Mouse (Mus musculus) embryo, embryonic 11.5 days (tissue): ENCODE data around the gene Aldh1l1.

Experiments used
- DNase-seq: peaks from one replicate; pipeline ENCODE4 v3.0.0-alpha.2; 2012; ENCODE audit warnings: low read depth, low spot score

Aldh1l1 gene

DNA sequence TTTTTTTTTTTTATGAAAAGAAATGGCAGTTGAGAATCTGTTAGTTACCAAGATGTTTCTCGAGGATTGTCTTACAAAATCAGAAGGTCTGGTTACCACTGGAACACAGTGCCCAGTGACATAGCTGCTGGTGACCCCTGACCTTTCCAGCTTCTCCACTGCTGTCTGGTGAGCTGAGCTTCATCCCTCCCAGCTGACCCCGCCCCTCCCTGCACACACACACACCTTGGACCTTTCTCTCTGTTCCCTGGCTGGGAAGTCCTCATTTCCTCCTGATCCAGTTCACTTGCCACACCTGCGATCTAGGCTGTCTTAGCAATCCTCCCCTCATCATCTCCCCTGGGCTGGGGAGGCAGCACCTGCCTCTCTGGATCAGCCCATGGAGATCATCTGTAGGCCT, 60.0 kb downstream of the Aldh1l1 start:
- no peak for DNase-seq

DNA sequence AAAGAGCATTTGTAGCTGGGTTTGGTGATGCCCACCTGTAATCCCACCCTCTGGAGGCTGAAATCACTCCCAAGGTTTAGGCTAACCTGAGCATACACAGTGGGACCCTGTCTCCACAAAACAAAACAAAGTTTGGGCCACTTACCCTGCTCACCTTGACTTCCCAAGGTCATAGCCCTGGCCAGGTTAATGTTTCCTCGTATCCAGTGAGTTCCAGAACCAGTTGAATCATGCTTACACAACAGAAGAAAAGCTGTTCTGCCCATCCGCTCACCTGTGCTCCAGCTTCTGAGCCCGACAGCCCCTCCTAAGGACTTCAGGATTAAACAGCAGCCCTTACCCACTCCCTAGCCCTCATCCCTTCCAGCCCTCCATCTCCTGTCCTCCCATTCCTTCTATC, 60.8 kb downstream of the Aldh1l1 start:
- DNase-seq = no peak

DNA sequence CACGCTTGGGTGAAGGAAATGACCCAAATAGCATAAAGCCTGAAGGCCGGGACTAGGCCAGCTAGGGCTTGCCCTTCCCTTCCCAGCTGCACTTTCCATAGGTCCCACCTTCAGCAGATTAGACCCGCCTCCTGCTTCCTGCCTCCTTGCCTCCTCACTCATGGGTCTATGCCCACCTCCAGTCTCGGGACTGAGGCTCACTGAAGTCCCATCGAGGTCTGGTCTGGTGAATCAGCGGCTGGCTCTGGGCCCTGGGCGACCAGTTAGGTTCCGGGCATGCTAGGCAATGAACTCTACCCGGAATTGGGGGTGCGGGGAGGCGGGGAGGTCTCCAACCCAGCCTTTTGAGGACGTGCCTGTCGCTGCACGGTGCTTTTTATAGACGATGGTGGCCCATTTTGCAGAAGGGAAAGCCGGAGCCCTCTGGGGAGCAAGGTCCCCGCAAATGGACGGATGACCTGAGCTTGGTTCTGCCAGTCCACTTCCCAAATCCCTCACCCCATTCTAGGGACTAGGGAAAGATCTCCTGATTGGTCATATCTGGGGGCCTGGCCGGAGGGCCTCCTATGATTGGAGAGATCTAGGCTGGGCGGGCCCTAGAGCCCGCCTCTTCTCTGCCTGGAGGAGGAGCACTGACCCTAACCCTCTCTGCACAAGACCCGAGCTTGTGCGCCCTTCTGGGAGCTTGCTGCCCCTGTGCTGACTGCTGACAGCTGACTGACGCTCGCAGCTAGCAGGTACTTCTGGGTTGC, 64.1 kb downstream of the Aldh1l1 start:
- DNase-seq = peak; percentile 22

DNA sequence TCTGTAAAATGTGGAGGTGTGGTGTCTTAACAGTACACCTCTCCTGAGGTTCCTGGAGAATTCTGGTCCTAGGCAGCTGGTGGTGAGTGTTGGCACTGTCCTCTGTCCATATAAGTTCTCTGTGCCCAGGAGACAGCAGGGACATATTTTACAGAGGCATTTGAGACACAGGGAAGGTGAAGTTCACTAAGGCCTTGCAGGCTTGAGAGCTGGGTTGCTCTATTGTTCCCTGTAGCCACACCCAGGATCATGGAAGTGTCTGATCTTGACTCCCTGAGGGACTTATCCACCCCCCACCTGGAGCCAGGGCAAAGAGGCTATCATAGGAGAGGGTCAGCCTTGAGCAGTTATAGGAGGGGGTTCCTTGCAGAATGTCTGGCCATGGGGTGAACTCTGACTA, 65.0 kb downstream of the Aldh1l1 start:
- no peak for DNase-seq

DNA sequence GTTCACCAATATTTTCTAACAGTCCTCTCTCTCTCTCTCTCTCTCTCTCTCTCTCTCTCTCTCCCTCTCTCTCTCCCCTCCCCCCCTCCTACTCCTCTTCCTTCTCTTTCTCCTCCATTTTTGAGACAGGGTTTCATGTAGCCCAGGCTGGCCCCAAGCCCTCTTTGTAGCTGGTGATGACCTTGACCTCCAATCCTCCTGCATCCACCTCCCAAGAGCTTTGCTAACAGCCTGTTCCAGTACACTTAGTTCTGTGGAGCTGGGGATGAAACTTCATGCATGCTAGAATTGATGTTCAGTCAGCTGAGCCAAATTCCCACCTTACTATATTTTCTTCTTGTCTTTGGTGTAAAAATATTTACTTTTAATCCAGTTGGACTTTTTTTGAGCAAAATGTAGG, 67.0 kb downstream of the Aldh1l1 start:
- no peak for DNase-seq

DNA sequence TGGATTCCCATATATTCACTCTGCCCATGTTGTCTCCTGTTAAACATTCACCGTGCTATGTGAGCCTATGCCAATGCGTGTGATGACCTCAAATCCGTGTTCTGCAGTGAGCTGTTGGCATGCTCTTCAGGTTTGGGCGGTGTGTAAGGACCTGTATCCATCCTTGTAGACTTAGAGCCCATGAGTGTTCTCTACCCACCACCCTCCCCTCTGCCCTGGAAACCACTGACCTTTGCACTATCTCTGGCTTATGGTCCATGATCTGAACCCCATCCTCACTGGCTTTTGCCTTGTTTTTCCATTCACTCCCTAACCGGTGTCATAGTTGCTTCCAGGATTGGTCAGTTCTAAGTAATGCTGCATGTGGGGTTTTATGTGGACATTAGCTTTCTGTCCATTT, 67.5 kb downstream of the Aldh1l1 start:
- DNase-seq = no peak

DNA sequence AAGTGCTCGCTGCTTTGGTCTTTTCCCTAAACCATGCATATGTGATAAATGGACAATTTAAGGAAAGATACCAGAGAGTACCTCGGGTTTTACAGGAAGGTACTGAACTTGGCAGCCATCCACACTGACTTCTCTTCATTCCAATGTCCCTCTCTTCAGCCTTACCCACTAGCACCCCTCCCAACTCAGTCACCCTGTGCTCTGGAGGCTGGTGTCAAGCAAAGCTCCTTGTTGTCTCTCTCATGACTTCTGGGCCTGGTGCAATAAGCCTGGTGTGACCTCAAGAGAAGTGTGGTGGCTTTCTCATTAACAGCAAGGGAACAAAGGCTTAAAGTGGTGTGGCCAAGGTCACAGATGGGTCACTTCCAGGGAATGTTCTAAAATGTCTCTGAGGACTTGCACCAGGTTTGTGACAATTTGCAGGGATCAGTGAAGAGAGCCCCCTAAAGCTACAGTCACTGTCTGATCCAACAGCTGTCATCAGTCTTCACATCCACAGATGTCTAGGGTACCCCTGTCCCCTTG, 70.4 kb downstream of the Aldh1l1 start:
- DNase-seq = no peak

DNA sequence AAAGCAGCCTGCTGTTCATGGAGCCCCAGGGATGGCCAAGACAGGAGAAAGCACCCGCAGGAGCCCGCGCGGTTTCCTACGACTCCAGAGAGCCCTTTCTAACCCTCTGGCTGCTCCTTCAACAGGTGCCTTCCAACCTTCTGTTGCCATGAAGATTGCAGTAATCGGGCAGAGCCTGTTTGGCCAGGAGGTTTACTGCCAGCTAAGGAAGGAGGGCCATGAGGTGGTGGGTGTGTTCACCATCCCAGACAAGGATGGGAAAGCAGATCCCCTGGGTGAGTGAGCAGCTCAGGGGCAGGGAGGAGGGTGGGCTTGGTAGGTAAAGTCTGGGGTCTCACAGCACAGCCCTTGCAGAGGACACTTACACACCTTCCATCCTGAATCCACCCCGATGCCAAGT, 70.8 kb downstream of the Aldh1l1 start:
- DNase-seq = no peak

DNA sequence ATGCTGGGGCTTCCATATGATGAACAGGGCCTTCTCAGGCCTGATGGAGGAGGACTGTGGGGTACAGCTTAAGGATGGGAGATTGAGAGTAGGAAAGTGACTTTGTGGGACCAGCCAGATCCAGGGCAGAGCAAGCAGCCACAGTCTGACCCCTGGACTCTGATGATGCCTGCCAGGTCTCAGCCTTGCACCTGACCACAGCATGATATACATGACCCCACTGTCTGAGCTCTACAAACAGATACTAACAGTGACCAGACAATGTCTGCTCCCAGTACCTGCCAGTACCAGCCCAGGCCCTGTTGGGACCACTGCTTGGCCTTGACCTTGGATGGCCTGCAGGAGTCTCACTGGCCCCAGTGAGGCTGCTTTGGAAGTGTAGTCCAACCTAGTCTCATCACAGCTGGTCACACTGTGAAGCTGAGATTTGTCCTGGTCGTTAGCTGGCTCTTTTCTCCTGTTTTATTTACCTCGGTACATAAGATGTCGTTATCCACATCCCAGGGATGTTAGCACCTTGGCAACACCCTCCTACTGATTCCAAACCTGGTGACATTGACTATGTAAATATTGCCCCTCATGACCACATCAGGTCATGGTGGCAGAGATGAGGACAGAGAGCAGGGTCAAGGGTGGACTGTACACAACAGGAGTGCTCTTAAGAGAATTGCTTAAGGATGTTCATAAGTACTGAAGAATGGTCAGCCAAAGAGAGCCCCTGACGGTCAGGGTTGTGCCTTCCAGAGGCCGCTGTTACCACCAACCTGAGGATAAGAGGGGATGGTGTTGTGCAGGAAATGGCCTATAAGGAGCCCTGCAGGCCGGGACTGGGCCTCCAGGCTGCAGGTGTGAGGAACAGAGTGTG, 71.8 kb downstream of the Aldh1l1 start:
- no peak for DNase-seq

DNA sequence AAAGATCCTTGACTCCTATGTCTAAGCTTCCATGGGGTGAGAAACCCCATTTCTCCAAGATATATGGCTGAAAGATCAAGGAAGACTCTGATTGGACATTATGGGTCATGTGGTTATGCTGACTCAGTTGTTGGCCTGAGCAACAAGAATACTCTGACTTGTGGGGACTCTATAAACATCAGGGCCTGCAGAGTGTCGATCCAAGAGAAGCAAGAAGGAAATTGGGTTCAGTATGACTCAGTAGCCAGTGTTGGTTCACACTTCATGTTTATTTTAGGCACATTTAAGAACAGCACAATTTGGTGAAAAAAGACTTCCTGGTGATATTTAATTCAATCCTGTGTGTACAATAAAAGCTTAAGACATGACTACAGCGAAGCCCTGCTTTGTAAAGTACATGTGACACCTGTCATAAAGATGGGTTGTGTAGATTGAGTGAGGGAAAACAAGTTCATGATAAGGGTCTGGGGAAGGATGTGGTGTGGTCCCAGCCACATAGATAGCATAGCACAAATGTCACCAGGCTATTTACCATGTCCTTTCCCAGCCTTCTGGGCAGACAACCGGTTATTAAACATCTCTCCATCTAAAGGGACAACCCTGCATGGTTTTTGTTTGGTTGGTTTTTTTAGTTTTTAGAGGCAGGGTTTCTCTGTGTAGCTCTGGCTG, 74.3 kb downstream of the Aldh1l1 start:
- no peak for DNase-seq

DNA sequence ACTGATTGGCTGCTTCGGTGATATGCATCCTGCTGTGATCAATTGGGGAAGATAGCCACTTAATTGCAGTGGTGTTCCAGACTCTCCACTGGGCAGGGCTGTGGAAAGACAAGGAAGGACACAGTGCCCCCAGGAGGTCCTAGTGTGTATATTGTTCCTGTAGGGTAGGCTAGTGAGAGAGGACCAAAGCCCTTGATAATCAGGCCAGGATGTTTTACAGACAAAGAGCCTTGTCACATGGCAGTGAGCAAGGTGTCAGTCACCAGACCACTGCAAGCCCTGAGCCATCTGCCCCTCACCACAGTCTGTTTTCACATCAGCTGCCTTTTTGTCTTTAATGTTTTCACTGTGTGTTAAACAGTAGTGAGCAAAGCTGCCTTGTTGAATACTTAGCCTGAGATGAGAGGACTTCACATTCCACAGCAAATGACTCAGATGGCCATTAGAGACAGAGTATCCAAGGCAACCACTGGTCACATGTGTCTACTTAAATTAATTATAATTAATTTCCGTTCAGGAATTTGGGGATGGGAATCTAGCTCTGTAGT, 75.1 kb downstream of the Aldh1l1 start:
- no peak for DNase-seq

DNA sequence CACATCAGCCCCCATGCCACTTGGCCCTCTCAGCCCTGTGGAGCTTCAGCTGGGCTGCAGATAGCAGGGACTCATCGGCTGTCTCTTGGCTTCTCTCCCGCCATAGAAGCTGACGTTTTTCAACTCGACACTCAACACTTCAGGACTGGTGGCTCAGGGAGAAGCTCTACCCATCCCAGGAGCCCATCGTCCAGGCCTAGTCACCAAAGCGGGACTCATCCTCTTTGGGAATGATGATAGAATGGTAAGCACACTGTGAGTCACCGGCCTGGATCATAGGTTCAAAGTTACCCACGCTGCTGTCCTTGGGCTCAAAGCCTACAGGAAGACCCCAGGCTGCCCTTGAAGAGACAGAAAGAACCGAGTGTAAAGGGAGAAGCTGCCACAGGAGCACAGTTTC, 78.0 kb downstream of the Aldh1l1 start:
- no peak for DNase-seq

DNA sequence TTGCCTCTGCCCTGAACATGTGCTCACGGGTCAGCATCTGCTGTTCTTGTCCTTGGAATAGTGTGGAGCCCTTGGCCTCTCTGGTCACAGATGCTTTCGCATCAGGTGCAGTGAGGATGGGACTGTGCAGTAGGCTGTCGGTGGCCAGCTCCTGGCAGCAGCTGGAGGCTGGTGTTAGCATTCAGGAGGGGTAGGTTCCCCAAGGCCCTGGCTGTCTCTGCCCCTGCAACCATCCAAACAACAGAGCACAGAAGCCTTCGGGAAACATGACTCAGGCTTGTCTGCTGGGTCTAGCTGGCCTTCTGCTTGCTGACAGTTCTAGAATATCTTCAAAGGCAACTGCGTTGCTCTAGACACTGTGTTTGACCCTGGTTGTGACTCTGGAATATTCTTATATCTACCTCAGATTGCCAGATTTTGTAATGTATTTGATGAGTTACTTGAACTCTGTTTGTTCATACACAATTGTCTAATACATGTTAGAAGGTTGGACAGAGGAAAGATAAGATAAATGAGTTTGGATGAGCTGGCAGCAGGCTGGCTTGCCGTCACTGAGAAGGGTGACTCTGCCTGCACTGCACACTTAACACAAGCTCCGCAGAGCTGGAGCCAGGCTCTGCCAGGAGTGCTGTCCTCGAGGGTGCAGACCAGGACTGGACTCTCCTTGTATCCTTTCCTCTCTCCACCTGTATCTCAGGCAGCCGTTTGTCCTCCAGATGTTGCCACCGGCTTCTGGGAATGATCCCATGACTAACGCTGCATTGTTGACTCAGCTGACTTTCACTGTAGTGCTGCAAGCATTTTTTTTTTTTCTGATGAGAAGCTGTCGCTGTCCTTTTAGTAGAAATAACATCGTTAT, 79.4 kb downstream of the Aldh1l1 start:
- DNase-seq = no peak

DNA sequence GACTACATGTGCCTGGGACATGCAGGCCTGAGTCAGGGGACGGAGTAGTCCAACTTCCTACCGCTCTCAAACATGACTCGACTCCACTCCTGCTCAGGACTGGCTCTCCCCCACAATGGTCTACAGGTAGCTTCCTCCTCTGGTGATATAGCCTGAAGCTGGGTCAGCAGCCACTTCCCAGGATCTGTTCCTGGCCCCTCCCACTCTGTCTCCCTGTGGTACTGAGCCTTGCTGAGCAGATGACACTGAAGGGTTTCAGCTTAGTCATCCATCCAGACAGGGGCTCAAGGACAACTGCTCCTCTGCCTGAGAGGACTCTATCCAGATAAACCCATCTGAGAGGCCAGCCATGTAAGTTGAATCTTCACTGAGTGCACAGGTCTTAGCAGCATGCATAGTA, 81.3 kb downstream of the Aldh1l1 start:
- no peak for DNase-seq

DNA sequence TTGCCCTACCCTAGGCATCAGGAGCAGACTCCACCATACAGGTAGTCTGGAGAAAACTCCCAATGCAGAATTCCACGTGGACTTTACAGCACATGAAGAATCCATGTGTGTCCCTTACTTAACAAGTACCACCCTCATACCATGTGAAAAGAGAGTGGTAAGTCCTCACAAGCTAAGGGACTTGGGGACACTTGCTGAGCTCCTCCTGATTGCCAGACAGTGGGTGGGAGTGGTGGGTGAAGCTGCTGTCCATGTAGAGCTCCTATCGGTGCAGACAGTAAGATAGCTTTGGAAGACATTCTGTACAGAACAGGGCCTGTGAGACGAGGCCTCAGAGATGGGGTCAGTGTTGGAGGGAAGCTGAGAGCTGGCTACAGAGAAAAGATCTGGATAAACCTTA, 81.7 kb downstream of the Aldh1l1 start:
- no peak for DNase-seq

DNA sequence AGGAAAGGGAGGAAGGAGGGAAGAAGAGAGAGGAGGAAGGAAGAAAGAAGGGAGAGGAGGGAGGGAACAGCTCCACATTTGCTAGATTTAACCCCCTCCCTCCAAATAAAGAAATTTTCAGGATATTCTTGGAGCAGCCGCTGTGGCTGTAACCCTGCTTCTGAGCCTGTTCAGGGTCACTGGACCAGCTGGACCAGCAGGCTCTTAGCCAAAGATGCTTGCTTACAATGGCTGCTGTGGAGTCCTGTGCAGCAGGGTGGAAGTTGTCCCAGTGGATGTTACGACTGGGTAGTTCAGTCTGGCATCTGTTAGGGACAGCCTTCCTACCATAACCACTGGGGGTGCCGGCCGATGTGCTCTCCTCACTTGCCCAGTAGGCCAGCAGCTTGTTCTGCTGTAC, 82.5 kb downstream of the Aldh1l1 start:
- no peak for DNase-seq

DNA sequence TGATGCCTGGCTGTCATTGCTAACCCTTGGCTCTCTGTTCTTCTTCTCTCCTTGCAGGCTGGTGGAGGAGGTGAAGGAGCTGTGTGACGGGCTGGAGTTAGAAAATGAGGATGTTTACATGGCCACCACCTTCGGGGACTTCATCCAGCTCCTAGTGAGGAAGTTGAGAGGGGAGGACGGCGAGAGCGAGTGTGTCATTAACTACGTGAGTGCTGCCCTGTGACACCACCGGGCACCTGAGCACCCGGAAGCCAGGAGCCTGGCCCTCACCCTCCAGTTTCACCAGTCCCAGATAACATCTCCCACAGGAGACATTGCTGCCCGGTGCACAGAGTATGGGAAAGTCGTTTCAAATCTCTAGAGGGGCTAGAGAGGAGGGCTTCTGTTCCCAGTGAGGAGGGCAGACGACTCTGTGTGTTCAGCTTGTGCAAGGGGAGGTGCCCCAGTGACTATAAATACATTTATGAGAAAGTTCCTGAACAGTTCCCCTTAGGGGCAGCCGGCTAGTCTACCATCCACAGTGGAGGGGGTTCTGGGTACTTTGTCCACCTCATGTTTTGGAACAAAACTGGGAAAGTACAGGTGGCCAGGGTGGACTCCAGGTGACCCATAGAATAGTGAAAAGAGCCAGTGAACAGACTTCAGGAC, 83.6 kb downstream of the Aldh1l1 start:
- no peak for DNase-seq

DNA sequence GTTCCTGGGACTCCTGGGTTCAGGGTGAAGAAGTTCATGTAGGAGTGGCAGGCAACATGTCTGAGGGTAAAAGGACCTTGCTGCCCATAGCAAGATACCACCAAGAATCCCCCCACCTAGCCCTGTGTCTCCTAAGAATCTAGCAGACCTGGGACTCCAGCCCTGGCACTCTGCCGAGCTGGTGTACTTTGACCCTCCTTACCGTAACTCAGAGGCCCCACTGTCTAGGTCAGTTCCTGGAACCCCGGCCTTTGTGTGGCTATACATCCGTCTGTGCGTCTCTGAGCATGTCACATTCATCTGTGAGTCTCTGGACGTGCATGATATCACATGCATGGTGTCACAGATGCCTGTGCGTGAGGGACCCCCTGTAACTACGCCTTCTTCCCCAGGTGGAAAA, 84.2 kb downstream of the Aldh1l1 start:
- no peak for DNase-seq

DNA sequence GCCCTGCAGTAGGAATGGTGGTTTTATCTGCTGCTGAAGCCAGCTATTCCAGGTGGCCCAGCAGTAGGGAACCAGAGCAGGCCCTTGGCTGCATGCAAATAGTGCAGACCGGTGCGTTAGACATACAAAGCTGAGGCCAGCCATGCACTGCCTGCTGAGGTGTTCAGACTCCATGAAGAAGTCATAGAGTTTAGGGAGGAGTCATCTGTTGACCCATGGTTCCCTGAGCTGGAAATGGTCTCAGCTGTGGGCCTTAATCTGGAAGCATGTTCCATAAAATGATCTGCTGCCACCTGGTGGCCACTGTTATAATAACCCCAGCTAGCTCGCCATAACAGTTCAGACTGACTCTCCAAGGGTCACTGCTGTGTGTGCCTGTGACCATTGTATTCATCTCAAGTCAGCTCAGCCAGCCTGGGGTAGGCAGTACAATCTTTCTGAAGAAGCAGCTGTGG, 89.1 kb downstream of the Aldh1l1 start:
- peak; percentile 67 for DNase-seq

DNA sequence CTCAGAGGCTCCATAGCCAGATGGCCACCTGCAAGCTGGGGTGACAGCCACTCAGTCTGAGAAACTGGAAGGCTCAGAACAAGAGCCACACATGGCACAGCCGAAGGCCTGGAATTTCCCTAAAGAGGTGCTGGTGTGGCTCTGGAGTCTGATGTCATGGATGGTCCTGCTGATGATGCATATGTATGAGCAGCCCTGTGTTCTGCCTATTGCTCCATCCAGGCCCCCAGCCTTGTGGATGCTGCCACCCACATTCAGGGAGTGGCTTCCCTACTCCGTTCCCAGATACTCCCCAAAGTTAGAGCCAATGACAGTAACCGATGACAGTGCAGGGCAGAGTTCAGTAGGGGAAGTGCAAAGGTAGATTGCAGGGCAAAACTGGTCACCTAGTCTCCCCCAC, 91.9 kb downstream of the Aldh1l1 start:
- no peak for DNase-seq
